11 mouse cellular contexts compared by ENCODE assay signal in genomic region chr11:95571755-95572154, GRCm38 (mm10). TPM values are rescaled to one million over a fixed set of nuclear protein-coding genes. Genes with fewer than 3 reads are reported as not detected.
DNase-seq lines count a peak whose midpoint lies in the region; ATAC-seq and TF ChIP-seq lines count a peak whose summit lies in the region.
"Had no signal": no experiment of that assay in that cellular context is flagged by ENCODE, and none has a peak within 500 bp of the region (broad histone marks: within the 10 kb centered on the region; RNA-seq: fewer than 3 reads in every experiment).

No protein-coding gene starts in this region.

- no peak overlapping the region for H3K4me2 ChIP-seq in midbrain, embryonic 16.5 days (ENCODE audit: low read length)
- no peak overlapping the region for H3K4me2 ChIP-seq in intestine, postnatal 0 days (replicated peaks; ENCODE audit: low read depth)
- H3K4me2 ChIP-seq in stomach, embryonic 15.5 days = 0 out of 2 replicates have a peak overlapping the region, but pooled peaks have one; percentile 29
- H3K4me2 ChIP-seq: liver, embryonic 13.5 days had no signal

- peak; percentile 36; the same call in 1 of the 2 replicates for TF ChIP-seq CTCF in intestine, postnatal 0 days (IDR thresholded peaks at IDR 0.05; ENCODE audit: low read depth)

- no peaks in the 10 kb centered on the region for H3K9me3 ChIP-seq in heart, embryonic 10.5 days
- no peaks in the 10 kb centered on the region for H3K9me3 ChIP-seq in midbrain, embryonic 10.5 days (replicated peaks)
- H3K9me3 ChIP-seq in midbrain, embryonic 16.5 days (replicated peaks; ENCODE audit: control insufficient read depth, low read length, poor library complexity, severe bottlenecking) = no peaks in the 10 kb centered on the region
- H3K9me3 ChIP-seq in intestine, postnatal 0 days (ENCODE audit: control insufficient read depth) = no peaks in the 10 kb centered on the region
- H3K9me3 ChIP-seq in stomach, embryonic 15.5 days = no peaks in the 10 kb centered on the region
- H3K9me3 ChIP-seq: liver, embryonic 13.5 days had no signal

- 27% methylated on average over 9 of the region's 9 CpGs for WGBS in heart, embryonic 10.5 days
- WGBS in midbrain, embryonic 10.5 days = 48% methylated on average over 9 of the region's 9 CpGs
- WGBS in midbrain, embryonic 16.5 days = 48% methylated on average over 9 of the region's 9 CpGs
- 15% methylated on average over 9 of the region's 9 CpGs for WGBS in intestine, postnatal 0 days
- 16% methylated on average over 9 of the region's 9 CpGs for WGBS in stomach, embryonic 15.5 days

- peak; percentile 94 for DNase-seq in heart, adult 11 months
- no peak for DNase-seq in heart, embryonic 10.5 days (ENCODE audit: low spot score)
- no peak for DNase-seq in midbrain, embryonic 10.5 days (ENCODE audit: low spot score)
- DNase-seq in adrenal gland, postnatal 14 days = no peak
- no peak for DNase-seq in right cerebral cortex, postnatal 10 days (ENCODE audit: low spot score in 2 of 2)
- DNase-seq: cerebellum, postnatal 25 days; liver, embryonic 13.5 days had no signal

- ATAC-seq in midbrain, embryonic 16.5 days = no peak
- ATAC-seq in intestine, postnatal 0 days = no peak
- no peak for ATAC-seq in stomach, embryonic 15.5 days (ENCODE audit: insufficient read depth, low FRiP score, low read depth)
- ATAC-seq: CD4-positive, CD25-positive, alpha-beta regulatory T cell, adult 4 months had no signal

- no peaks in the 10 kb centered on the region for H3K36me3 ChIP-seq in heart, embryonic 10.5 days
- H3K36me3 ChIP-seq in midbrain, embryonic 10.5 days = peaks cover 3% of the 10 kb centered on the region; the same call in 1 of the 2 replicates
- H3K36me3 ChIP-seq in midbrain, embryonic 16.5 days (ENCODE audit: control insufficient read depth, insufficient read depth, low read length) = no peaks in the 10 kb centered on the region
- H3K36me3 ChIP-seq in intestine, postnatal 0 days (ENCODE audit: control insufficient read depth, insufficient read depth) = no peaks in the 10 kb centered on the region
- H3K36me3 ChIP-seq in stomach, embryonic 15.5 days = no peaks in the 10 kb centered on the region
- H3K36me3 ChIP-seq: liver, embryonic 13.5 days had no signal

- H3K27me3 ChIP-seq in heart, embryonic 10.5 days (ENCODE audit: insufficient read depth, poor library complexity, severe bottlenecking) = peaks cover 62% of the 10 kb centered on the region
- peaks cover 49% of the 10 kb centered on the region for H3K27me3 ChIP-seq in midbrain, embryonic 10.5 days (ENCODE audit: low read depth, poor library complexity, severe bottlenecking)
- H3K27me3 ChIP-seq in midbrain, embryonic 16.5 days (ENCODE audit: control insufficient read depth, insufficient read depth, low read depth, low read length) = no peaks in the 10 kb centered on the region
- peaks cover 11% of the 10 kb centered on the region; the same call in 1 of the 2 replicates for H3K27me3 ChIP-seq in intestine, postnatal 0 days (replicated peaks; ENCODE audit: control insufficient read depth, insufficient read depth, low read length)
- 0 out of 2 replicates have a peak, but pooled peaks cover 3% of the 10 kb centered on the region for H3K27me3 ChIP-seq in stomach, embryonic 15.5 days (replicated peaks)

- H3K4me1 ChIP-seq in heart, embryonic 10.5 days = peaks cover 61% of the 10 kb centered on the region
- H3K4me1 ChIP-seq in midbrain, embryonic 10.5 days = peaks cover 38% of the 10 kb centered on the region
- H3K4me1 ChIP-seq in midbrain, embryonic 16.5 days (ENCODE audit: control insufficient read depth, insufficient read depth, low read length) = no peaks in the 10 kb centered on the region
- H3K4me1 ChIP-seq in intestine, postnatal 0 days (replicated peaks; ENCODE audit: control insufficient read depth, insufficient read depth, low read length) = peaks cover 3% of the 10 kb centered on the region; the same call in 1 of the 2 replicates
- H3K4me1 ChIP-seq in stomach, embryonic 15.5 days = peaks cover 48% of the 10 kb centered on the region
- H3K4me1 ChIP-seq: liver, embryonic 13.5 days had no signal

- no peak overlapping the region for H3K27ac ChIP-seq in heart, embryonic 10.5 days
- 0 out of 2 replicates have a peak overlapping the region, but pooled peaks have one; percentile 33 for H3K27ac ChIP-seq in midbrain, embryonic 10.5 days (replicated peaks)
- H3K27ac ChIP-seq in midbrain, embryonic 16.5 days (ENCODE audit: low read length) = no peak overlapping the region
- H3K27ac ChIP-seq in intestine, postnatal 0 days (ENCODE audit: low read depth, low read length) = no peak overlapping the region
- H3K27ac ChIP-seq in stomach, embryonic 15.5 days = peak overlapping the region; percentile 44; the same call in 1 of the 2 replicates
- H3K27ac ChIP-seq: liver, embryonic 13.5 days had no signal

- no peak overlapping the region for H3K9ac ChIP-seq in midbrain, embryonic 16.5 days (ENCODE audit: low read depth, low read length)
- H3K9ac ChIP-seq in intestine, postnatal 0 days (ENCODE audit: low read depth, low read length) = no peak overlapping the region
- no peak overlapping the region for H3K9ac ChIP-seq in stomach, embryonic 15.5 days
- H3K9ac ChIP-seq: liver, embryonic 13.5 days had no signal

- H3K4me3 ChIP-seq in heart, embryonic 10.5 days = no peak overlapping the region
- H3K4me3 ChIP-seq in midbrain, embryonic 10.5 days = no peak overlapping the region
- H3K4me3 ChIP-seq in midbrain, embryonic 16.5 days (ENCODE audit: low read depth, low read length) = no peak overlapping the region
- H3K4me3 ChIP-seq in intestine, postnatal 0 days (ENCODE audit: low read depth, low read length) = no peak overlapping the region
- H3K4me3 ChIP-seq in stomach, embryonic 15.5 days (replicated peaks) = no peak overlapping the region
- H3K4me3 ChIP-seq: liver, embryonic 13.5 days had no signal

RNA-seq across cellular contexts. Expression of gene Ngfr, which starts 15.8 kb away (rescaled TPM):
- 4.5 and 9.9 TPM in 2 replicates for polyA plus RNA-seq in heart, embryonic 10.5 days (2016; fragmentation: Nextera tagmentation; extraction: Ambion mirVana)
- polyA plus RNA-seq in midbrain, embryonic 10.5 days (2016; fragmentation: Nextera tagmentation; extraction: Ambion mirVana) = 17.9 and 22.5 TPM in 2 replicates
- polyA plus RNA-seq in midbrain, embryonic 16.5 days (2015; fragmentation: Nextera tagmentation; extraction: Ambion mirVana) = 10.2 and 10.8 TPM in 2 replicates
- polyA plus RNA-seq in intestine, postnatal 0 days (2015; fragmentation: Nextera tagmentation; extraction: Ambion mirVana) = 7.2 and 7.4 TPM in 2 replicates
- polyA plus RNA-seq in stomach, embryonic 15.5 days (2015; fragmentation: Nextera tagmentation; extraction: Ambion mirVana) = 10.2 and 10.9 TPM in 2 replicates
- 5.6 and 14.3 TPM in 2 replicates for total RNA-seq in adrenal gland, postnatal 14 days (2021)
- polyA plus RNA-seq: CD4-positive, CD25-positive, alpha-beta regulatory T cell, adult 4 months had no signal

RNA-seq across cellular contexts. Expression of gene Nxph3, which starts 57.4 kb away (rescaled TPM):
- polyA plus RNA-seq in heart, embryonic 10.5 days (2016; fragmentation: Nextera tagmentation; extraction: Ambion mirVana) = 0.21 and 0.77 TPM in 2 replicates
- polyA plus RNA-seq in midbrain, embryonic 10.5 days (2016; fragmentation: Nextera tagmentation; extraction: Ambion mirVana) = 0.68 and 0.78 TPM in 2 replicates
- 3.3 and 4.6 TPM in 2 replicates for polyA plus RNA-seq in midbrain, embryonic 16.5 days (2015; fragmentation: Nextera tagmentation; extraction: Ambion mirVana)
- polyA plus RNA-seq in intestine, postnatal 0 days (2015; fragmentation: Nextera tagmentation; extraction: Ambion mirVana) = 0.22 and 0.43 TPM in 2 replicates
- 0.58 and 0.83 TPM in 2 replicates for polyA plus RNA-seq in stomach, embryonic 15.5 days (2015; fragmentation: Nextera tagmentation; extraction: Ambion mirVana)
- 2.6 and 3.8 TPM in 2 replicates for total RNA-seq in adrenal gland, postnatal 14 days (2021)
- polyA plus RNA-seq: CD4-positive, CD25-positive, alpha-beta regulatory T cell, adult 4 months had no signal

Comparison
In these comparisons a context has a peak if more than half of its experiments do, and no peak if none do; other contexts are left out.
1. H3K27ac ChIP-seq: peak in midbrain, embryonic 10.5 days (single experiment) and stomach, embryonic 15.5 days (single experiment); none in heart, embryonic 10.5 days (single experiment), midbrain, embryonic 16.5 days (single experiment) and intestine, postnatal 0 days (single experiment).